Mouse (Mus musculus): ENCODE measurements around the gene Srpk2.

GRCm38 (mm10) chr5:23576336-23577094 is 107.9 kb downstream of the Srpk2 start:
- TF ChIP-seq CTCF (IDR thresholded peaks at IDR 0.05; ENCODE audit: borderline replicate concordance, extremely low read depth, insufficient read depth, insufficient read length) (no peak), POLR2A (IDR thresholded peaks at IDR 0.05; ENCODE audit: borderline replicate concordance, extremely low read depth, insufficient read depth, insufficient read length, poor library complexity, severe bottlenecking) (no peak)

Measured in brain, embryonic 14.5 days (tissue).